Mouse (Mus musculus): ENCODE data around the gene Fdxacb1. TPM values are rescaled to one million over a fixed set of nuclear protein-coding genes. Genes with fewer than 3 reads are reported as not detected.
A peak's percentile ranks its signal among the peaks of the same experiment; 100 is the strongest.

Gene Fdxacb1
- total and polyA plus RNA-seq, 2 experiments from 2014 or later = 9.2 to 9.7 TPM

DNA sequence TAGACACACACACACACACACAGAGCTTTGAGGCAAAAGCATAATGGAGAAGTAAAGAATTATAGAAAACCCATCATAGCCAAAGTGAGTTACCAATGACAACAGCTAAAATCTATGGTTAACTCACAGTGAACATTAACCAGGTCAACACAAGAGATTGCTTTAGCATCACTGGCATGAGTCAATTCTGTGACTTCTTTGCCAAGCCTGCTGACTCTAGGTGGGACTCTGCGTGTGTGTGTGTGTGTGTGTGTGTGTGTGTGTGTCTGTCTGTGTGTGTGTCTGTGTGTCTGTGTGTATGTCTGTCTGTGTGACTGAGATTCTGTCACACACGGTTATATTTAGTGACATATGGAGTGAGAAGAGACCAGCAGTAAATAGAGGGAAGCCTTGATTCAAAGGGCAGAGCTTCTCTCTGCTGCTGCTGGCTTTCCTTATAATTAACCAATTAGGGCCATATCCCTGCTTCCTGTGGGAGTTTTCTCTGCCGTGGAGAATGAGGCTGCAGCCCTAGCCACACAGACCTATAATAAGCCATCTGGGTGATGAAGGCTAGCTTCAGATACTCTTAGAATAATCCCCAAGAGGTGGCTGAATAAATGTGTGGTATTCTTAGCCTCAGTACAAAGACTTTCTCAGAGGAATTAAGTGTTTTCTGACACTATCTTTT lies 43.2 kb upstream of the Fdxacb1 start:
- Histone ChIP-seq H3K27me3 (ENCODE audit: insufficient read depth, low read length) (no peaks in the 10 kb centered on the region), H3K36me3 (ENCODE audit: insufficient read depth, low read length) (no peaks in the 10 kb centered on the region), H3K9ac (replicated peaks; ENCODE audit: low read length, poor library complexity, severe bottlenecking) (no peak overlapping the region), H3K9me3 (ENCODE audit: low read length) (no peaks in the 10 kb centered on the region), H3K4me2 (ENCODE audit: low read depth, low read length, poor library complexity, severe bottlenecking) (peak overlapping the region; percentile 35), H3K27ac (ENCODE audit: low read depth, low read length) (peak overlapping the region; percentile 57; the same call in 1 of the 2 replicates), H3K4me3 (ENCODE audit: low read depth, low read length) (no peak overlapping the region; the same call in 1 of the 2 replicates), H3K4me1 (ENCODE audit: insufficient read depth, low read length) (peaks cover 3% of the 10 kb centered on the region; the same call in 1 of the 2 replicates)
- no peak for DNase-seq (ENCODE audit: low spot score)
- ATAC-seq (ENCODE audit: low FRiP score) = no peak
- no peak for TF ChIP-seq CTCF (IDR thresholded peaks at IDR 0.05)
- 36% methylated on average over 3 of the region's 3 CpGs for WGBS

DNA sequence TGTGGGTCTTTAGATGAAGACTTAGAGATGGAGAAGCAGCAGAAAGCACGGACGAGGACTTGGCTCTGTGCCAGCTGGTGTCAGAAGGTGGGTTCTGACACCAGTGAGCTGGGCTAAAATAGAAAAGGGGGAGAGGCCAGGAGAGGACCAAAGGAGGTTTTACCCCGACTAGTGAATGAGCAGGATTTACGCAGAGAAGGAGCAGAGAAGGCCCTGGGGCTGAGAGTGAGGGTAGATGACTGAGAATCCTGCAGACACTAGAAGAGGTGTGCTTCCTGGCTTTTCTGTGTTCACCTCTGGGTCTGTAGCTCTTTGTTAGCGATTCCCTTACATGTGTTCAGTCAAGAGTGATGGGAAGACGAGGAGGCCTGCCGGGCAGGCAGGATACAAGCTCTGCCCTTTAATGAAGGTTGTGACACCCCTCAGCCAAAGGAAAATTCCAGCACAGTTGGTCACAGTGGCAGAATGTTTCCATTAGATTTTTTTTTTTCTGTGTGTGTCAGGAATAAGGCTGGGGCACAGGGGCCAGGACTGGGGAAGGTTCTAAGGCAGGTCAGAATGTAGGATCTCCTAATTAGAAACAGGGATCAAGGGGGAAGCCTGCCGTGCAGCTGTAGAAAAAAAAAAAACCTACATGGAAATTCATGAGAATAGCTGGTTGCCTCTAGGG lies 42.0 kb upstream of the Fdxacb1 start:
- no peaks in the 10 kb centered on the region for H3K36me3 ChIP-seq (ENCODE audit: insufficient read depth, low read length)
- ATAC-seq (ENCODE audit: low FRiP score) (no peak), DNase-seq (ENCODE audit: low spot score) (no peak)
- H3K4me2 ChIP-seq (ENCODE audit: low read depth, low read length, poor library complexity, severe bottlenecking) = peak overlapping the region; percentile 85
- no peaks in the 10 kb centered on the region for H3K9me3 ChIP-seq (ENCODE audit: low read length)
- H3K4me1 ChIP-seq (ENCODE audit: insufficient read depth, low read length) = peaks cover 3% of the 10 kb centered on the region; the same call in 1 of the 2 replicates
- H3K9ac ChIP-seq (replicated peaks; ENCODE audit: low read length, poor library complexity, severe bottlenecking) = peak overlapping the region; percentile 33; the same call in 1 of the 2 replicates
- peak overlapping the region; percentile 62 for H3K4me3 ChIP-seq (ENCODE audit: low read depth, low read length)
- TF ChIP-seq CTCF (IDR thresholded peaks at IDR 0.05) = no peak
- H3K27me3 ChIP-seq (ENCODE audit: insufficient read depth, low read length) = no peaks in the 10 kb centered on the region
- peak overlapping the region; percentile 52 for H3K27ac ChIP-seq (ENCODE audit: low read depth, low read length)
- 19% methylated on average over 8 of the region's 8 CpGs for WGBS

- peak; percentile 17 for DNase-seq (ENCODE audit: low spot score)
- peak; percentile 20; the same call in 1 of the 2 replicates for ATAC-seq (ENCODE audit: low FRiP score)
- H3K4me1 ChIP-seq (ENCODE audit: insufficient read depth, low read length) = peaks cover 3% of the 10 kb centered on the region; the same call in 1 of the 2 replicates
Measured at GRCm38 (mm10) chr9:50727171-50727924, 40.7 kb upstream of the Fdxacb1 start.

GRCm38 (mm10) chr9:50727925-50728651 lies 39.9 kb upstream of the Fdxacb1 start:
- Histone ChIP-seq H3K27me3 (ENCODE audit: insufficient read depth, low read length) (no peaks in the 10 kb centered on the region), H3K4me2 (ENCODE audit: low read depth, low read length, poor library complexity, severe bottlenecking) (peak overlapping the region; percentile 85), H3K27ac (ENCODE audit: low read depth, low read length) (peak overlapping the region; percentile 81), H3K4me1 (ENCODE audit: insufficient read depth, low read length) (peaks cover 3% of the 10 kb centered on the region; the same call in 1 of the 2 replicates), H3K36me3 (ENCODE audit: insufficient read depth, low read length) (no peaks in the 10 kb centered on the region), H3K9me3 (ENCODE audit: low read length) (no peaks in the 10 kb centered on the region), H3K9ac (replicated peaks; ENCODE audit: low read length, poor library complexity, severe bottlenecking) (peak overlapping the region; percentile 63), H3K4me3 (ENCODE audit: low read depth, low read length) (peak overlapping the region; percentile 62)
- peak; percentile 57 for TF ChIP-seq CTCF (IDR thresholded peaks at IDR 0.05)
- ATAC-seq (ENCODE audit: low FRiP score) (peak; percentile 96), DNase-seq (ENCODE audit: low spot score) (peak; percentile 96)
- under 1% methylated on average over 44 of the region's 45 CpGs for WGBS

More at GRCm38 (mm10) chr9:50727171-50727924, 40.7 kb upstream of the Fdxacb1 start:
- TF ChIP-seq CTCF (IDR thresholded peaks at IDR 0.05) = no peak
- H3K9me3 ChIP-seq (ENCODE audit: low read length) = no peaks in the 10 kb centered on the region
- peak overlapping the region; percentile 85 for H3K4me2 ChIP-seq (ENCODE audit: low read depth, low read length, poor library complexity, severe bottlenecking)
- peak overlapping the region; percentile 63 for H3K9ac ChIP-seq (replicated peaks; ENCODE audit: low read length, poor library complexity, severe bottlenecking)
- peak overlapping the region; percentile 62 for H3K4me3 ChIP-seq (ENCODE audit: low read depth, low read length)
- 2% methylated on average over 30 of the region's 30 CpGs for WGBS
- H3K27ac ChIP-seq (ENCODE audit: low read depth, low read length) = peak overlapping the region; percentile 81
- no peaks in the 10 kb centered on the region for H3K36me3 ChIP-seq (ENCODE audit: insufficient read depth, low read length)
- H3K27me3 ChIP-seq (ENCODE audit: insufficient read depth, low read length) = no peaks in the 10 kb centered on the region

- H3K4me3 ChIP-seq (ENCODE audit: low read depth, low read length) = no peak overlapping the region
- H3K27me3 ChIP-seq (ENCODE audit: insufficient read depth, low read length) = no peaks in the 10 kb centered on the region
- no peak overlapping the region for H3K9ac ChIP-seq (replicated peaks; ENCODE audit: low read length, poor library complexity, severe bottlenecking)
- ATAC-seq (ENCODE audit: low FRiP score) (no peak), DNase-seq (ENCODE audit: low spot score) (no peak)
- 69% methylated on average over 4 of the region's 4 CpGs for WGBS
- no peak overlapping the region for H3K27ac ChIP-seq (ENCODE audit: low read depth, low read length)
- H3K9me3 ChIP-seq (ENCODE audit: low read length) = no peaks in the 10 kb centered on the region
- TF ChIP-seq CTCF (IDR thresholded peaks at IDR 0.05) = no peak
- H3K36me3 ChIP-seq (ENCODE audit: insufficient read depth, low read length) = no peaks in the 10 kb centered on the region
- H3K4me1 ChIP-seq (ENCODE audit: insufficient read depth, low read length) = no peaks in the 10 kb centered on the region
- no peak overlapping the region for H3K4me2 ChIP-seq (ENCODE audit: low read depth, low read length, poor library complexity, severe bottlenecking)
Measured at GRCm38 (mm10) chr9:50729600-50729999, 38.4 kb upstream of the Fdxacb1 start.

All from midbrain, postnatal 0 days (tissue).